Comparison of ENCODE assay signal across 19 mouse cellular contexts in genomic region chr10:60918020-60918419, GRCm38 (mm10).
A peak's percentile ranks its signal among the peaks of the same experiment; 100 is the strongest.
DNase-seq lines count a peak whose midpoint lies in the region; ATAC-seq and TF ChIP-seq lines count a peak whose summit lies in the region.
"Had no signal": no experiment of that assay in that cellular context is flagged by ENCODE, and none has a peak within 500 bp of the region (broad histone marks: within the 10 kb centered on the region; RNA-seq: fewer than 3 reads in every experiment).

No protein-coding gene starts in this region.

- no peaks in the 10 kb centered on the region for H3K36me3 ChIP-seq in forebrain, embryonic 11.5 days (ENCODE audit: control insufficient read depth, insufficient read depth, low read length)
- H3K36me3 ChIP-seq in forebrain, postnatal 0 days (ENCODE audit: insufficient read depth) = no peaks in the 10 kb centered on the region
- no peaks in the 10 kb centered on the region for H3K36me3 ChIP-seq in heart, postnatal 0 days (replicated peaks; ENCODE audit: control insufficient read depth, insufficient read depth, low read length)
- H3K36me3 ChIP-seq in embryonic facial prominence, embryonic 12.5 days = no peaks in the 10 kb centered on the region
- no peaks in the 10 kb centered on the region for H3K36me3 ChIP-seq in midbrain, embryonic 15.5 days (replicated peaks)
- H3K36me3 ChIP-seq: embryonic facial prominence, embryonic 15.5 days; liver, embryonic 12.5 days; lung, embryonic 15.5 days had no signal

- no peaks in the 10 kb centered on the region for H3K9me3 ChIP-seq in forebrain, embryonic 11.5 days (ENCODE audit: control insufficient read depth, low read length)
- H3K9me3 ChIP-seq in forebrain, postnatal 0 days (ENCODE audit: low read length) = no peaks in the 10 kb centered on the region
- no peaks in the 10 kb centered on the region for H3K9me3 ChIP-seq in heart, postnatal 0 days (replicated peaks; ENCODE audit: control insufficient read depth, low read length)
- no peaks in the 10 kb centered on the region for H3K9me3 ChIP-seq in embryonic facial prominence, embryonic 12.5 days
- no peaks in the 10 kb centered on the region for H3K9me3 ChIP-seq in midbrain, embryonic 15.5 days
- H3K9me3 ChIP-seq: embryonic facial prominence, embryonic 15.5 days; liver, embryonic 12.5 days; lung, embryonic 15.5 days had no signal

- peak; percentile 77 for DNase-seq in forebrain, embryonic 11.5 days (ENCODE audit: low spot score)
- no peak for DNase-seq in forebrain, postnatal 0 days
- peak; percentile 32 for DNase-seq in heart, postnatal 0 days (ENCODE audit: low spot score)
- DNase-seq in heart, adult 9 months (ENCODE audit: low spot score in 2 of 2) = no peak
- no peak for DNase-seq in adrenal gland, adult 8-10 months
- no peak for DNase-seq in right cerebral cortex, postnatal 10 days (ENCODE audit: low spot score in 2 of 2)
- DNase-seq: adrenal gland, postnatal 36 days; cerebellum, postnatal 14 days; kidney, adult 9 months; kidney, postnatal 4 days; layer of hippocampus, postnatal 36 days; left cerebral cortex, postnatal 4 days had no signal

- peak; percentile 88 for ATAC-seq in forebrain, embryonic 11.5 days (replicated peaks; ENCODE audit: low FRiP score)
- ATAC-seq in forebrain, postnatal 0 days = no peak
- ATAC-seq in heart, postnatal 0 days (ENCODE audit: insufficient read depth, low read depth) = peak; percentile 65
- peak; percentile 72; the same call in 1 of the 2 replicates for ATAC-seq in embryonic facial prominence, embryonic 12.5 days (ENCODE audit: insufficient number of reproducible peaks, insufficient read depth, low FRiP score, low TSS enrichment)
- no peak; the same call in 1 of the 2 replicates for ATAC-seq in midbrain, embryonic 15.5 days (replicated peaks)
- ATAC-seq: activated CD4-positive, CD25-positive, alpha-beta regulatory T cell, adult 4 months; liver, embryonic 12.5 days had no signal

- H3K4me1 ChIP-seq in forebrain, embryonic 11.5 days (replicated peaks; ENCODE audit: control insufficient read depth, insufficient read depth, low read length) = peaks cover 28% of the 10 kb centered on the region
- no peaks in the 10 kb centered on the region for H3K4me1 ChIP-seq in forebrain, postnatal 0 days (ENCODE audit: insufficient read depth)
- H3K4me1 ChIP-seq in heart, postnatal 0 days (ENCODE audit: control insufficient read depth, insufficient read depth) = peaks cover 18% of the 10 kb centered on the region
- peaks cover 4% of the 10 kb centered on the region for H3K4me1 ChIP-seq in embryonic facial prominence, embryonic 12.5 days
- H3K4me1 ChIP-seq in midbrain, embryonic 15.5 days = peaks cover 33% of the 10 kb centered on the region
- H3K4me1 ChIP-seq: embryonic facial prominence, embryonic 15.5 days; liver, embryonic 12.5 days; lung, embryonic 15.5 days had no signal

- H3K27ac ChIP-seq in forebrain, embryonic 11.5 days (ENCODE audit: low read depth, low read length) = peak overlapping the region; percentile 78
- no peak overlapping the region for H3K27ac ChIP-seq in forebrain, postnatal 0 days (ENCODE audit: low read depth, low read length)
- H3K27ac ChIP-seq in heart, postnatal 0 days (ENCODE audit: low read depth) = no peak overlapping the region
- H3K27ac ChIP-seq in embryonic facial prominence, embryonic 12.5 days = no peak overlapping the region
- H3K27ac ChIP-seq in midbrain, embryonic 15.5 days = peak overlapping the region; percentile 62
- H3K27ac ChIP-seq: embryonic facial prominence, embryonic 15.5 days; liver, embryonic 12.5 days; lung, embryonic 15.5 days had no signal

- no peak for TF ChIP-seq EP300 in heart, postnatal 0 days (IDR thresholded peaks at IDR 0.05; ENCODE audit: low read depth)

- no peak overlapping the region for H3K4me3 ChIP-seq in forebrain, embryonic 11.5 days (ENCODE audit: low read depth, low read length)
- H3K4me3 ChIP-seq in forebrain, postnatal 0 days (ENCODE audit: low read depth, low read length) = no peak overlapping the region
- H3K4me3 ChIP-seq in heart, postnatal 0 days (ENCODE audit: low read depth, low read length) = no peak overlapping the region
- no peak overlapping the region for H3K4me3 ChIP-seq in embryonic facial prominence, embryonic 12.5 days
- no peak overlapping the region for H3K4me3 ChIP-seq in midbrain, embryonic 15.5 days
- H3K4me3 ChIP-seq: embryonic facial prominence, embryonic 15.5 days; liver, embryonic 12.5 days; lung, embryonic 15.5 days; myocyte had no signal

- no peak overlapping the region; the same call in 1 of the 2 replicates for H3K9ac ChIP-seq in forebrain, embryonic 11.5 days (ENCODE audit: low read length)
- H3K9ac ChIP-seq in forebrain, postnatal 0 days = no peak overlapping the region
- no peak overlapping the region for H3K9ac ChIP-seq in heart, postnatal 0 days (replicated peaks; ENCODE audit: low read depth, low read length)
- H3K9ac ChIP-seq in embryonic facial prominence, embryonic 12.5 days = no peak overlapping the region
- H3K9ac ChIP-seq in midbrain, embryonic 15.5 days = no peak overlapping the region
- H3K9ac ChIP-seq: embryonic facial prominence, embryonic 15.5 days; liver, embryonic 12.5 days; lung, embryonic 15.5 days had no signal

- under 1% methylated on average over 8 of the region's 8 CpGs for WGBS in forebrain, embryonic 11.5 days
- 5% methylated on average over 8 of the region's 8 CpGs for WGBS in forebrain, postnatal 0 days
- WGBS in heart, postnatal 0 days = 12% methylated on average over 8 of the region's 8 CpGs
- 9% methylated on average over 8 of the region's 8 CpGs for WGBS in embryonic facial prominence, embryonic 12.5 days
- 4% methylated on average over 8 of the region's 8 CpGs for WGBS in midbrain, embryonic 15.5 days

- H3K27me3 ChIP-seq in forebrain, embryonic 11.5 days (ENCODE audit: control insufficient read depth, insufficient read depth, low read length) = no peaks in the 10 kb centered on the region
- H3K27me3 ChIP-seq in forebrain, postnatal 0 days (ENCODE audit: insufficient read depth, low read length) = no peaks in the 10 kb centered on the region
- no peaks in the 10 kb centered on the region for H3K27me3 ChIP-seq in heart, postnatal 0 days (ENCODE audit: control insufficient read depth, insufficient read depth, low read length)
- 0 out of 2 replicates have a peak, but pooled peaks cover 4% of the 10 kb centered on the region for H3K27me3 ChIP-seq in embryonic facial prominence, embryonic 12.5 days
- H3K27me3 ChIP-seq in midbrain, embryonic 15.5 days (replicated peaks) = no peaks in the 10 kb centered on the region; the same call in 1 of the 2 replicates
- H3K27me3 ChIP-seq: embryonic facial prominence, embryonic 15.5 days; liver, embryonic 12.5 days; lung, embryonic 15.5 days had no signal

- peak overlapping the region; percentile 29 for H3K4me2 ChIP-seq in forebrain, embryonic 11.5 days (ENCODE audit: low read depth, low read length, severe bottlenecking)
- no peak overlapping the region for H3K4me2 ChIP-seq in forebrain, postnatal 0 days (ENCODE audit: low read depth)
- no peak overlapping the region for H3K4me2 ChIP-seq in heart, postnatal 0 days (ENCODE audit: low read depth, low read length)
- no peak overlapping the region for H3K4me2 ChIP-seq in embryonic facial prominence, embryonic 12.5 days (replicated peaks)
- H3K4me2 ChIP-seq in midbrain, embryonic 15.5 days = no peak overlapping the region
- H3K4me2 ChIP-seq: embryonic facial prominence, embryonic 15.5 days; liver, embryonic 12.5 days; lung, embryonic 15.5 days had no signal

- no peak for TF ChIP-seq CTCF in forebrain, postnatal 0 days (IDR thresholded peaks at IDR 0.05; ENCODE audit: low read depth)
- no peak for TF ChIP-seq CTCF in heart, postnatal 0 days (IDR thresholded peaks at IDR 0.05; ENCODE audit: low read depth)

Comparison
In these comparisons a context has a peak if more than half of its experiments do, and no peak if none do; other contexts are left out.
1. ATAC-seq: peak in forebrain, embryonic 11.5 days (single experiment), heart, postnatal 0 days (single experiment) and embryonic facial prominence, embryonic 12.5 days (single experiment); none in forebrain, postnatal 0 days (single experiment) and midbrain, embryonic 15.5 days (single experiment).
2. DNase-seq: peak in forebrain, embryonic 11.5 days (single experiment) and heart, postnatal 0 days (single experiment); none in forebrain, postnatal 0 days (single experiment), heart, adult 9 months (0 of 2), adrenal gland, adult 8-10 months (single experiment) and right cerebral cortex, postnatal 10 days (0 of 2).
3. H3K27ac ChIP-seq: peak in forebrain, embryonic 11.5 days (single experiment) and midbrain, embryonic 15.5 days (single experiment); none in forebrain, postnatal 0 days (single experiment), heart, postnatal 0 days (single experiment) and embryonic facial prominence, embryonic 12.5 days (single experiment).